Mouse (Mus musculus): Measurements from ENCODE around the gene Sft2d2. TPM values are rescaled to one million over a fixed set of nuclear protein-coding genes. Genes with fewer than 3 reads are reported as not detected.

The Sft2d2 gene
- total RNA-seq, 2 experiments from 2014 or later = 14.1 to 14.8 TPM

GRCm38 (mm10) chr1:165154162-165154561 lies 40.1 kb downstream of the Sft2d2 start:
- intact Hi-C loops (cut with DNase I) = no loop called here
- DNase-seq (ENCODE audit: low spot score in 2 of 2) = no peak

- intact Hi-C loops (cut with DNase I) = no loop called here
- no peak for DNase-seq (ENCODE audit: low spot score in 2 of 2)
Observed at GRCm38 (mm10) chr1:165151216-165151615, 43.0 kb downstream of the Sft2d2 start.

- intact Hi-C loops (cut with DNase I) = no loop called here
- no peak for DNase-seq (ENCODE audit: low spot score in 2 of 2)
Observed at GRCm38 (mm10) chr1:165142343-165142916, 51.8 kb downstream of the Sft2d2 start.

GRCm38 (mm10) chr1:165140227-165140626 lies 54.0 kb downstream of the Sft2d2 start:
- intact Hi-C loops (cut with DNase I) = no loop called here

GRCm38 (mm10) chr1:165133858-165134257 lies 60.4 kb downstream of the Sft2d2 start:
- intact Hi-C loops (cut with DNase I) = loop anchor here (5.0 kb wide), 1 partner anchor 817 kb away; no protein-coding TSS in a partner anchor

More at GRCm38 (mm10) chr1:165140227-165140626, 54.0 kb downstream of the Sft2d2 start:
- no peak for DNase-seq (ENCODE audit: low spot score in 2 of 2)

GRCm38 (mm10) chr1:165133279-165133678 lies 61.0 kb downstream of the Sft2d2 start:
- intact Hi-C loops (cut with DNase I) = loop anchor here (5.0 kb wide), 1 partner anchor 816 kb away; no protein-coding TSS in a partner anchor
- DNase-seq (ENCODE audit: low spot score in 2 of 2) = no peak

More at GRCm38 (mm10) chr1:165133858-165134257, 60.4 kb downstream of the Sft2d2 start:
- DNase-seq (ENCODE audit: low spot score in 2 of 2) = no peak

- DNase-seq (ENCODE audit: low spot score in 2 of 2) = peak; percentile 79 to 86
- intact Hi-C loops (cut with DNase I) = loop anchor here (5.0 kb wide), 1 partner anchor 815 kb away; no protein-coding TSS in a partner anchor
Observed at GRCm38 (mm10) chr1:165132187-165132877, 61.9 kb downstream of the Sft2d2 start.

- DNase-seq (ENCODE audit: low spot score in 2 of 2) = no peak
- intact Hi-C loops (cut with DNase I) = loop anchor here (10.0 kb wide), 1 partner anchor 535 kb away; no protein-coding TSS in a partner anchor
Observed at GRCm38 (mm10) chr1:165129573-165129972, 64.7 kb downstream of the Sft2d2 start.

Other genes with a start within 250 kb of the Sft2d2 start
- not detected for gene Tbx19, start 33.7 kb downstream of the Sft2d2 start, total RNA-seq (2021)
- gene Tiprl, start 42.6 kb upstream of the Sft2d2 start, total RNA-seq (2021) = 10 to 100 TPM; 55.2 to 64.7 TPM
- gene Gpr161, start 101.4 kb upstream of the Sft2d2 start, total RNA-seq (2021) = 1 to 10 TPM; 6.5 to 8.5 TPM

Data from left cerebral cortex, postnatal 36 days (tissue).